Mouse (Mus musculus) frontal cortex, postnatal 14 days (tissue): ENCODE data around the gene Tbcb.
A peak's percentile ranks its signal among the peaks of the same experiment; 100 is the strongest.
"Not testable (repeated sequence)": the region's sequence is repeated elsewhere in the genome, so short reads cannot be mapped to it uniquely, and the experiment has no call there.

Source experiments
- DNase-seq, 2 experiments: peaks; one replicate each; pipeline ENCODE4 v3.0.0; 2022; ENCODE audit warnings: low spot score in 2 of 2

The Tbcb gene

DNA sequence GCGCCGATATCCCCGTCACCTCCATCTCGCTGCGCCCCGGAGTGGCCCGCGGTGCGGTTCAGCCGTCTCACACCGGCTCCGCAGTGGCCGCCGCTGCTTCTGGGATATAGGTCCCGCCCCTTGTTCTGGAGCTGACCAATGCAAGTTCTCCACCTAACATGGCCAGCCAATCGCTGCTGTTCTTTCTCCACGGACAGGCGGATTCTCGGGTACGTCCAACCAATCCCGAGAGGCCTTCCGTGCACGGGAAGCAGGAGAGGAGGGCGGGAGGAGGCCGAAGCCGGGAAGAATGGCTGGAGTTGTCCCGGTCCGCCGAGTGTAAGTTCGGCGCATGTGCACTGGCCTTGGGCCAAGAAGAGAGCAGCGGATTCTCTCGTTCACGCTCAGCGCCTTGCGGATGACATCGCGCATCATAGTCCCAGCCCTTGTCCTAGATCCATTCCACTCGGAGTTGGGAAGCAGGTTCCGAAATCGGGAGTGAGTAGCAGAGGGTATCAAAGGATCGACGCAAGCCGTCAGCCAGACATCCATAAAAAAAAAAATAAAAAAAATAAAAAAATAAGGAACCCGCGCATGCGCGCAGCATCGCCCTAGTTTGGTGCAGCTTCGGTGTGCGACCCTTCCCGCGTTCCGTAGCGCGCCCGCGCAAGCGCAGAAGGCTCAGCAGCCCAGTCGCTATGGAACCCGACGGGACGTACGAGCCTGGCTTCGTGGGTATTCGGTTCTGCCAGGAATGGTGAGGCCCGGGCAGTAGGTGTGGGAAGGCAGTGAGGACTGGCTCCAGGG, at the start of gene Tbcb, which contains the start of gene Polr2i:
Gene Tbcb (minus strand): TSS at position 604 of the 786 bp plus-strand sequence.
Gene Polr2i (plus strand): TSS at position 280 of the 786 bp plus-strand sequence.
- peak; percentile 97 to 99 for DNase-seq

DNA sequence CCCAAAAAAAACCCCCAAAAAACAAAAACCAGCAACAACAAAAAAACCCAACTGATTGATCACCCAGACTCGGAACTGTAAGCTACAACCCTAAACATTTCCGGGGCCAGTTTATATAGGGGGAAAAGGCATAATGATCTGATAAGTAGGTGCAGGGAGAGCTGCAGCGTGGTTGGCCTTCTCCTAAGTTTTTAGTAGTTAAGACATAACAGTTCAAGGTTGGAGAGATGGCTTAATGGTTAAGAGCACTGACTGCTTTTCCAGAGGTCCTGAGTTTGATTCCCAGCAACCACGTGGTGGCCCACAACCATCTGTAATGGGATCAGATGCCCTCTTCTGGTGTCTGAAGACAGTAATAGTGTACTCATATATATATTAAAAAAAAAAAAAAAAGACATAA, 49.5 kb upstream of the Tbcb start:
- DNase-seq = no peak

DNA sequence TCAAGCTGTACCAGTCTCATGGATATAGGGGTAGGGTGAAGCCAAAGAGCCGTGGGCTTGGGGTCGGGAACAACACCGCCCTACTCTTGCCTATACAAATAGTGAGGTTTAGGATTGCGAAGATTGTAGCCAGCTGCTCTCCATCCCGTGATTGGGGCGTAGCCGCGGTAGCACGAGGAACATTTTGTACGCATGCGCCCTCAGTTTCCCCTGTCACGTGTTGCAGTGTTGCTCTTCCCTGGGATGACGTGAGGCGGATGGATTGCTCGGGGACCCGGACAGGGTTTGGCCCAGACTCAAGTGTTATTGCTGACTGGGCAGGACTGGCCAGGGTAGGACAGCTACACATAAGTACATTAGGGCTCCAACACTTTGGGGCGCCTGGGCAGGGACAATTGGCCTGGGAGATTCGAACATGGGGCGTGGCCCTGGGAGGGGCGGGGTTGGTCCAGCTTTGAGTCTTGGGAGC, 48.6 kb upstream of the Tbcb start:
- peak; percentile 77 to 83 for DNase-seq

DNA sequence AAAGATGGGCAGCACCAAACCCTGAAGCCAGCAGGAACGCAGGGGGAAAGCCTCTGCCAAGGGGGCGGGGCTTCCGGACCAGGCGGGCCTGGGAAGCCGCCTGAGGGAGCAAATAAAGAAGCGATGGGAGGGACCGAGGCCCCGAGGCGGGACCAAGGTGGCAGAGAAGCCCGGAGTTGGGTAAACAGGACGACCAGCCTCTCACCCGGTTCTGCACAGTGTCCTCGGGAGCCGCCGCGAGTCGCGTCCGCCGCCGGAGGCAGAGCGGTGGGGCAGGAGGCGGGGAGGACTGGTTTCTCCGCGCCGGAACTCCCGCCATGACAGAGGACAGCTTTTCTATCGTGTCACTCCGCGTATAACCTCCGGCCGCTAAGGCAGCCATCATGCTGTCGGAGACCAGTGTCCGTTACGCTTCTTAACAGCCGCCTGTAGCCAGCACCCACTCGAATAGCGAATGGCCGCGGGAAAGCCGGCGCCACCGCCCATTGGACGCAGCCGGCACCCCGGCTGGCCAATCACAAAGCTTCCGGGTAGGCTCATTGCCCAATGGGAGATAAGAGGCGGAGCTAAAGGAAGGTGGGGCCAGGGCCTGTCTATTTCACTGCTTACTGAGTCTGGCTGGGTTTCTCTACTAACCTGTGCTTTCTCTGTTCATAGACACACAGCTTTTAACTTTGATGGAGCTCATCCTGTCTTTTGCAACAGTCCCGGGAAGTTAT, 48.0 kb upstream of the Tbcb start, which contains the start of the genes Thap8 and Wdr62:
Gene Thap8 (plus strand): TSS at position 144 of the 719 bp plus-strand sequence.
Gene Wdr62 (minus strand): TSS at position 469 of the 719 bp plus-strand sequence.
- peak; percentile 83 to 88 for DNase-seq

DNA sequence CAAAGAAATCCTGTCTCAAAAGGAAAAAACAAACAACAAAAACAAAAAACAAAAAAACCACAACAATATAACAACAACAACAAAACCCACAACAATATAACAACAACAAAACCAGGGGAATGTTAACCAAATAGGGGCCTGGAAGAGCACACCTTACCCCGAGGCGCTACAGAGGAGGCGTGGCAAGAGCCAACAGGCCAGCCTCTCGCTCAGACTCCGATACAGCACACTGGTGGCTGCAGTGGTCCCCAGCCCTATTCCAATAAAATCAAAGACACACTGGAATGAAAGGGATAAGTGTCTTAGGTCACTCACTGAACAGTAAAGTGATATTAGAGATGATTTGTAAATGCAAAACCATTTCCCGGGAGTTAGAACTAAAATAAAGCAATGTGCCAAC, 47.5 kb upstream of the Tbcb start:
- no peak for DNase-seq

DNA sequence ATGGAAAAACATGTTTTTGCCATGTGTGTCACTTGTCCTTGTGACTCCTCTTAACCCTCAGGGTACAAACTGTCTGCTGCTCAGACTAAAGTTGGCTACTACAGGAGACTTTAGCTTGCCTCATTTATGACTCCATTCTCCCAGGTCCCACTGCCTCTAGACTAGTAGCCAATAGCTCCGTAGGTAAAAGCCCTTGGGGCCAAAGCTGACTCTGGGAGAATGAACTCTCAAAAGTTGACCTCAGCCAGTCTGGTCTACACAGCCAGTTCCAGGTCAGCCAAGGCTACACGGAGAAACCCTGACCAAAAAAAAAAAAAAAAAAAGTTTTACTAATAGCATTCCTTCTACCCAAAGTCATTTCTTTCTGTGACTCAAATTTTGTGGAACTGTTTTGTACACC, 46.8 kb upstream of the Tbcb start:
- no peak for DNase-seq

DNA sequence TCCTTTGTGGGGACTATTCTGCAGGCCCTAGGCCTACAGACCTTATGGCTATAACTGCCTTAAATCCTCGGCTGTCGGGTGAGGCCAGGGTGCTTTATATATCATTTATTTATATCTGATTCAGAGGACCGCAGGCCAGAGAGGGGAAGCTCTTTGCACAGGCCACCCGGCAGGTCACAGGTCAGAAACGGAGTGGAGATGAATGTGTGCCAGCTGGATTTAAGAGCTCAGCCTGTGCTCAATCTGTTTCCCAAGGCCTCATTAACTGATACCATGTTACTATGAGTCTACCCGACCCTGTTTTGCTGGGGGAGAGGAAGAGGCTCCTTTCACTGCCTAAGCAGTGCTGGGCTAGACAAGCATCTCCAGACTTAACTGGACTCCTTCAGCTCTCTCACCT, 42.3 kb upstream of the Tbcb start:
- no peak for DNase-seq

DNA sequence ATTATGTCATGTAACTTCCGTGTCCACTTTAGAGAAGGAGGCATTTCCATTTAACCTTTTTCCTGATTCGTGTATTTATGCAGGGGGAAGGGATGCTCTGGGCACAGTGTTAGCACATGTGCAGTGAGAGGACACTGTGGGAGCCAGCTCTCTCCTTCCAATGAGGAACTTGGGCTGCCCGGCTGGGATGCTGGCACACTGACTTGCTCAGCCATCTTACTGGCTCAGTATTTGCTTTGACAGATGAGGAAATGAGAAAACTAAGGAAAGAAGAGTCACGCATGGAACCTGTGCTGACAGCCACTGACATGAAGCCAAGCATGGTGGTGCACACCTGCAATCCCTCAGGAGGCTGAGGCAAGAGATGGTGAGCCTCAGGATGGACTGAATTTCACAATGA, 37.6 kb upstream of the Tbcb start:
- DNase-seq = no peak

DNA sequence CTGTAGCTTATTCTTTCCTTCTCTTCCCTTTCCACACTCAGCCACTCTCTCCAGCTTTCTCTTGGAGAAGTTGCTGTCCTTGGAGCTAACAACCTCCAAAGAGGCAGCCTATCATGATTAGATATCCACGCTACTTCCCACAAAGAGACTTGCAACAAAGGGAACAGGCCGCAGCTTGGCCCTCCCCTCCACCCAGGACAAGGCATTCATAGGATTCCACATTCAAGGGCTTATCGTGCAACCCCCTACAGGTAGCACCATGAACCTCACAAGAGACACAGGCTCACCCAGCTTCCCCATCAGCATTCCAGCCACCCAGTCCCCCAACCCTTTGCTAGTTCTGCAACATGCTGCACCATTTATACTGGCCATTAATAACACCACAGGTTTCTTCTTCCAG, 34.7 kb upstream of the Tbcb start:
- DNase-seq = no peak

DNA sequence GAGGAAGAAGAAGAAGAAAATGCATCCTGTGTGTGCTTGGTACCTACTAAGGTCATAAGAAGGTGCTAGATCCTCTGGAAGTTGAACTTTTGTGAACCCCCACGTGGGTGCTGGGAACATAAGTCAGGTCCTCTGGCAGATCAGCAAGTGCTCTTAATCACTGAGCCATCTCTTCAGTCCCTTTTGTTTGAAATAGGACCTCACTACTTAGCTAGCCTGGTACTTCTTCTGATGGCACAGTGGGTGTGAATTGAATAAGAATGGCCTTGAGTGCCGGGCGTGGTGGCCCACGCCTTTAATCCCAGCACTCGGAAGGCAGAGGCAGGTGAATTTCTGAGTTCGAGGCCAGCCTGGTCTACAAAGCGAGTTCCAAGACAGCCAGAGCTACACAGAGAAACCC, 33.9 kb upstream of the Tbcb start:
- no peak for DNase-seq

DNA sequence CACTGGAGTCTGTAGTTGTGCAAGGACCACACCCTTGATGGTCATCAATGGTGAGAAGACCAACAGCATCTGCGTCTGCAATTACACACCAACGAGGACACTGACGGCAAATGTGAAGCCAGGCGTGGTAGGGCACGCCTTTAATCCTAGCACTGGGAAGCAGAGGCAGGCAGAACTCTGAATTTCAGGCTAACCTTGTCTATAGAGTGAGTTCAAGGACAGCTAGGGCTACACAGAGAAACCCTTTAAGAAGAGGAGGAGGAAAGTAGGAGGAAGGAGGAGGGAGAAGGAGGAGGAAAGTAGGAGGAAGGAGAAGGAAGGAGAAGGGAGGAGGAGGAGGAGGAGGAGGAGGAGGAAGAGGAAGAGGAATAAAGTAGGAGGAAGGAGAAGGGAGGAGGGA, 33.5 kb upstream of the Tbcb start:
- DNase-seq = no peak

DNA sequence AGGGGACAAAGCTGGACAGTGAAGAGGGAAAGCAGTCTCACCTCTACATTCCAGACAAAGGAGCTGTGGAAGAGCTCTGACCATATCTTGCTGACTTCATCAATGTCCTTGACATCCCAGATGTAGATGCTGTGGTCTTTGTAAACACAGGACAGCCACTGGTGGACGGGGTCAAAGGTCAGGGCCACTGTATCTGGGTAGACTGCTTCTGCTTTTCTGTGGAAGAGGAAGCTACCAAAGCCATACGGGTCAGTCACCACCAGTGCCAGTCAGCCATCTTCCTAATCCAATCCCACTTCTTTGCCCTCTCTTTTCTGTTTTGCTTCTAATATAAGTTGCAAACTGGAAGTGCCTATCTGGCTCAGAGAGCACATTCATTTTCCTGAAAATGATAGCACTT, 33.0 kb upstream of the Tbcb start:
- no peak for DNase-seq

DNA sequence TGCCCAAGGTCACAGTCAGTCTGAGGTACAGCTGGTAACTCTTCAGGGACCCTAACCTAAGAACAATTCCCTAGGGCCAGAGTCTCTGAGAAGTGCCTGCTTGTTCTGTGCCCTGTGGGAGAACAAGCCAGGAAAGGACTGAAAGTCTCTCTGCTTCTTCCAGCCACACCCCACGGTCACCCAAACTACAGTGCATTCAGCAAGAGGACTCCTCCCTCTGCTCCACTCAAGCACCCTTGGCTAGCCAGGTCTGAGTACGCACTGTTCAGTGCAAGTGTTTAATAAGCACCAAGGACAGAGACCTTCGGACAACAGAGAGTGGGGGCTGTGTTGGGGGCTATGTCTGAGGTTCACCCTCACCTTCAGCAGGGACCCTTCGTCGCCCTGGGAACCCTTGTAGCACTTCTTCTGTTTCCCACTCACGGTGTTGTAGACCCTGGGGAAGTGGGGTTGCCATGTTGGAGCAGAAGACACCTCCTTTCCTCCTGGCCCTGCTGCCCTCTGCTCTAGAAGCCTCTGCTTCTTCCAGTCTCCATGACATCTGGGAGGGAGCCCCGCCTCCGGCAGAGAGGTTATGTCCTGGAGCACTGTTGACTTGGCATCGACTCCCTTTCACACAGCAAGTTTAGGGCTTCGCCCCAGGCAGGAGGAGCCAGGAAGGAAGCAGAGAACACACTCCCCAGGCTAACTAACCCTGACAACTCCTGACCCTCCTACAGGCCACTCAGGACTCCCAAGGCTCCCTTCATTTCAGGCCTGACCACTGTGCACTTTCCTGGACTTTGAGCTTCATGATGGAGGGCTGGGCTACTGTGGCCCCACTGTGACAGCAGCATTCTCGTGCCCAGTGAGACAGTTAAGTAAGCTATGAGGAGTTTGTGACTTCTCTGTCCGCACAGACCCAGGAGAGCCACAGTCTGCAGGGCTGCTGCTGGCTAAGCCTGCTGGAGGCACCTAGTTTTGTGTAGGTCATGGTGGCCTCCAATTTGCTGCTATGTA, 20.2 kb upstream of the Tbcb start:
- no peak for DNase-seq

DNA sequence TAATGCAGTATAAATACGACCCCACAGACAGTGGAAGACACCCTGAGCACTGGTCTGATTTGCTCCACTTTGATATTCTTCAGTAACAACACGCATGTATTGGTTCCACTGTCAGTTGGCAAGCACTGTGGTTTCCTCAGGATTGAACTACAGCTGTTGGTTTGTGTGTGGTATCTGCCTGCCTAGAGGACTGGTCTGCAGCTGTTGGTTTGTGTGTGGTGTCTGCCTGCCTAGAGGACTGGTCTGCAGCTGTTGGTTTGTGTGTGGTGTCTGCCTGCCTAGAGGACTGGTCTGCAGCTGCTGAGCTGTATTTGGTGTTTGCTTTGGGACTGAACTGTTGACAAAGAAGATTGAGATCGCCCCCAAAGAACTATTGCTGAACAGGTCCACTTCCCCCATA, 5.3 kb upstream of the Tbcb start:
- not testable (repeated sequence) for DNase-seq

DNA sequence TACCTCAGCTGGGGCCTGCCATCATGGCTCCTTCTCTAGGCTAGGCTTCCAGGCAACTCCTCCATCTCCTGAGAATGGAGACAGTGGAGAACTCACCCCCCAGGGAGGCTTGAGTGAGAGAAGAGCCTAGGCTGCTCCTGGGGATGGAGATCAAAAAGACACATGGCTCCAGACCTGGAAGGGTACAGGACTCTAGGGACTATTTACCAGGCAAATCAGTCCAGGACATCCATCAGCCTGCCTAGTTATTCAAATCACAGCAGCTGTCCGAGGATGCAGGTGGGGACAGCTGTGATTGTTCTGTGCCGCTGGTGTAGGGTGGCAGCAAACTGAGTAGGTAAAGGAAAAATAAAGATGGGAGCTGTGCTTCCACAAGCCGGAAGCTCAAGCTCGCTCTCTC, 3.6 kb upstream of the Tbcb start, which contains the start of gene Ovol3:
Gene Ovol3 (minus strand): TSS at position 101 of the 400 bp plus-strand sequence.
- DNase-seq = no peak

DNA sequence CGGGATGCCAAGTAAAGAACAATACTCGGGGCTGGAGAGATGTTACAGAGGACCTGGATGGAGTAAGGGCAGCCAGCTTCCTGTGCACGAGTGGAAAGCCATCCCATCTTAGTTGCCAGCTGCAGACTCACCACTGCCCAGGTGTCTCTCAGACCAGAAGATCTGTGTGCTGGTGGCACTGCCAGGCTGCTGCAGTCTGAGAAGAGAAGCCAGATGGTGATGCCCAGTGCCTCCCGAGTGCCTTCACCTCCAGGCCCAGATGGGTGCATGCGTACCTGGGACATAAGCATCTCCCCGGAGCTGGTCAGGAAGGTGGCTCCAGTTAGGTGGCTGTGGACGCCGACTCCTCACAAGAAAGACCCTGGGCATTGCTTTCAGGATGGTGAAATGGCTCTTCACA, 3.0 kb upstream of the Tbcb start:
- DNase-seq = no peak

DNA sequence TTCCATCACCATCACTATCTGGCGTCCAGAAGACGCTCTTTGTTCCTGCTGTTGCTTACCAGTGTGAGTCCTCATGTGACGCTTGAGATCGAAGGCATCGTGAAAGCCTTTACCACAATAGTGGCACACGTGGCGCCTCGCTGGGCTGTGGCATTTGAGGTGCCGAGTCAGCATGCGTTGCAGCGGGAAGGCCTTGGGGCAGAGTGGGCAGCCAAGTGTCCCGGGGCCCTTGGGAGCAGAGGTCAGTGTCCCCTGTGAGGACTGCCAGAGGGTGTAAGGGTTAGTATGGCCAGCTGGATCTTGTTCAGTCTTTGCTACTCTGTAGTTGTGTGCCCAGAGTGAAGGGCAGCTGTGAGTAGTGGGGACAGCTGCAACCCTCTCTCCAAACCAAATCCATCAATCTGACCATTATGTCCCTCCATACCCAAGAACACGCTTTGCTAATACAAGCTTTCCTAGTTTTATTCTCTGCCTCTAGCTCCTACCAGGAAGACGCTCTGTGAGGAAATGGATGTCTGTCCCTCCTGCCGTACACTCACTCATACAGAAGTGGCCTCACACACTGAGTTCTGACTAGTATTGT, 2.3 kb upstream of the Tbcb start:
- no peak for DNase-seq

DNA sequence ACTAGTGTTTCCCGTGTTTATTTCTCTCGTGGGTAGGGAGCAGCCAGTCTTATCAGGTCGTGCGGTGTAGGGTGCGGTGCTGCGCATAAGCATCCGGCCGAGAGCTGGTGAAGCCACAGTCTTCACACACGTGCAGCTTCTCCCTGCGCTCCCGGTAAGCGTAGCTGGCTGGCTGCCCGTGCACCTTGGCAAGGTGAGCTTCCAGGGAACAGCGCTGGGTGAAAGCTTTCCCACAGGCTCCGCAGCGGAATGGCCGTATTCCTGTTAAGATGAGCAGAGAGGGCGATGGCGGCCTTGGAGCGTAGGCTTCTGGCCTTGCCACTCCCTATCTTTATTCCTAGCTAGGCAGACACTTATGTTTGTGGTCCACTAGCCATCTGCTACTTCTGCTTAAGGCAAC, 1.3 kb upstream of the Tbcb start:
- peak in 1 of 2 experiments; percentile 19 for DNase-seq

DNA sequence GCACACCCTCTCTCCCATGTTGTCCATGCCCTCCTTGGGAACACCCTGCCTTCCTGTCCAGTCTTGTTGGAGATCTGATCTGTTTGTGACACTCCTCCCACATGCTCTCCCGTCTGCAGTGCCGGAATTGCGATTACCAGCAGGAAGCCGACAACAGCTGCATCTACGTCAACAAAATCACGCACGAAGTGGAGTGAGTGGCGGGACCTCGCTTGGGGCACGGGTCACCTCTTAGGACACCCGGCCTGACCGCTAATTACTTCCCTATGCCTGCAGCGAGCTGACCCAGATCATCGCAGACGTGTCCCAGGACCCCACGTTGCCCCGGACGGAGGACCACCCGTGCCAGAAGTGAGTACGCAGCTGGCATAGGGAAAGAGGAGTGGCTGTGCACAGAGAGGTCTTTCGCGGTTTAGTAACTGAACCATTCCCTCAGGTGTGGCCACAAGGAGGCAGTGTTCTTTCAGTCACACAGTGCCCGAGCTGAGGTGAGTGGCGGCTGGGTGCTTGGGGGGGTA, 618 bp upstream of the Tbcb start:
- DNase-seq = peak; percentile 37 to 50

DNA sequence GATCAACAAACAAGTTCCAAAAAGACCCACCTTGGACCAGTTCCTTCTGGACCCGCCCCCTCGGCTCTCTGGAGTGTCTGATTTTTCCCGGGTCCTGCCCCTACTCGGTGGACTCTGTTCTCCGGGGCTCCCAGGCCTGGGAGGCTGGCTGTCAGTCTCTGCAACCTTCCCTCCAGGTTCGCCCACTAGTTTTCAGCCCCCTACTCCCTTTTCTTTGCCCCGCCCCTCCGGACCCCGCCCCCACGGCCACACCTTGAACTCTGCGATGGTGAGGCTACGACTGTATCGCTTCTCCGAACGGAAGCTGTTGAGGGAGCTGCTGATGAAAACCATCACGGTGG, 774 bp downstream of the Tbcb start:
- DNase-seq = no peak

DNA sequence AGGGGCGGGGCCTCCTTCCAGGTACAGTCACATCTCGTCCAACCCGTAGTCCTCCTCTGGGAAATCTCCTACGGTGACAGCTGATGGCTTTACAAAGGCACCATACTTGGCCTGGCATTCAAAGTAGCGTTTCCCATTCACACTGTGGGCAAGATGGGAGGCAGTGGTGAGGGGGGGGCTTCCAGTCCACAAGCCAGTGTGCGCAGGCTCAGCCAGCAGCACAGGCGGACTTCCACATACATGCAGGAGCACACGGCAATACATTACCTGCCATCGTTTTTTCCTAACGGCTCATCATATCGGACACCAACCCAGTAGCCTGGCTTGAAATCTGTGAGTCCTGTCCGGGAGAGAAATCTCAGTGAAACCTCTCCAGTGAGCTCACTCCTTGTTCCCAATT, 7.9 kb downstream of the Tbcb start:
- DNase-seq = no peak
